Mouse (Mus musculus): ENCODE results near the gene Olfr213. TPM values are rescaled to one million over a fixed set of nuclear protein-coding genes. Genes with fewer than 3 reads are reported as not detected.
"Not testable (repeated sequence)": the region's sequence is repeated elsewhere in the genome, so short reads cannot be mapped to it uniquely, and the experiment has no call there.

Olfr213 gene
- polyA plus RNA-seq (2012), result not detected in 2 replicates

DNA sequence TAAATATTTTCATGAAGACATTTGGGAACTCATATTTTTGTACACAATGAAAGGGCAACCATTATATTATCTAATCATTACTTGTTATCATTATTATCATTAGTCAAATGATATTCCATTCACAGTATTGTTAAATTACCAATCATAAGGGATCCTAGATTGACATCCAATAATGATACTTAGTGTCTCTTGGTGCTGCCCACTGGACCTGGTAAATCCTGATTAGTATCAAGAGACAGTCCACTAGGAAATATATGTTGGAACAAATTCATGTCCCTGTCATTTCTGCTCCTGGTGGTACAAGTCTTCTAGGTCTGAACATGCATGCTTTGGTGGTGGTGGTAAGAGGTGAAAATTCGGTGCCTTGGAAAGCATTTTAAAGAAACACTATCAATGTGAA is at the start of gene Olfr213:
Olfr213 (plus strand) TSS at position 301 of the 400 bp plus-strand sequence.
- no peak for TF ChIP-seq GATA1 (IDR thresholded peaks at IDR 0.05; ENCODE audit: low read length)

DNA sequence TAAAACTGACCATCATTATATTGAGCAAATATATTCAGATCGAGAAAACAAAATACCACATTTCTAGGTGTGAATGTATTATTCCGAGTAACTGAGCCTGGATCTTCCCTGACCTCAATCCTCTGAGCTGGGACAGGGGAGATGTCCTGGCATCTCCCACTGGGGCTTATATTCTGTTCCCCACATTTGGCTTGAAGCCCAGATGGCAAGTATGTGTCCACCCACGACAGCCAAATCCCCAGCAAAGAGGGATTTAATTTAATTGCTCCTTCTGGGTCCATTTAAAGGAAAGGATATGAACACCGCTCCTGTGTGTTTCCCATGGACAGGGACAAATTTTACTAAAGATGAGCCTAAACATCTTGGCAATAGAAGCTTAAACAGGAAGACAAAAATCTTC is 49.5 kb upstream of the Olfr213 start, which contains the start of gene Olfr211:
Olfr211 (plus strand) TSS at position 301 of the 400 bp plus-strand sequence.
- no peak for TF ChIP-seq GATA1 (IDR thresholded peaks at IDR 0.05; ENCODE audit: low read length)

DNA sequence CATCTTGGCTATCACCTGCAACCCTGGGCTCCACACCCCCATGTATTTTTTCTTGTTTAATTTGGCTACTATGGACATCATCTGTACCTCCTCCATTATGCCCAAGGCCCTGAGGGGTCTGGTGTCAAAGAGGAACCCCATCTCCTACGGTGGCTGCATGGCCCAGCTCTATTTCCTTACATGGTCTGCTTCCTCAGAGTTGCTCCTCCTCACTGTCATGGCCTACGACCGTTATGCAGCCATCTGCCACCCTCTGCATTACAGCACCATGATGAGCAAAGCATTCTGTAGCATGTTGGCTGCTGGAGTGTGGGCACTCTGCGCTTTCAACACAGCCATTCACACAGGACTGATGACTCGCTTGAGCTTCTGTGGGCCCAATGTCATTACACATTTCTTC is 44.5 kb upstream of the Olfr213 start:
- no peak for TF ChIP-seq GATA1 (IDR thresholded peaks at IDR 0.05; ENCODE audit: low read length)

DNA sequence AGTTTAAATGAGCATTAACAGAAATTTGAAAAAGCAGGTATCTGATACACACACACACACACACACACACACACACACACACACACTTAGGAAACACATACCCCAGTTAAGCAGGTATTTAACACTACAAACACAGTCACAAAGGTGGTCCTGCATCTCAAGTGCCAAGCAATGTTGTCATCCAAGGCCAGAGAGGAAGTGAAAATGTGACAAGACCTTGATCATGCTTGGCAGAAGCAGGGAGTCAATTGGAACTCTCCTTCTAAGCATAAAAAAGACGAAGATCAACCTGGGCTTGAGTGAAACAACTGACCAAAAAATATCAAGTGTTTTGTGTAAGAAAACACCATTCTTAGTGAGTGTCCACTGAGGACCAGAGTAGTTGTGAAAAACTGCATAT is 42.3 kb upstream of the Olfr213 start:
- TF ChIP-seq GATA1 (IDR thresholded peaks at IDR 0.05; ENCODE audit: low read length), result no peak

DNA sequence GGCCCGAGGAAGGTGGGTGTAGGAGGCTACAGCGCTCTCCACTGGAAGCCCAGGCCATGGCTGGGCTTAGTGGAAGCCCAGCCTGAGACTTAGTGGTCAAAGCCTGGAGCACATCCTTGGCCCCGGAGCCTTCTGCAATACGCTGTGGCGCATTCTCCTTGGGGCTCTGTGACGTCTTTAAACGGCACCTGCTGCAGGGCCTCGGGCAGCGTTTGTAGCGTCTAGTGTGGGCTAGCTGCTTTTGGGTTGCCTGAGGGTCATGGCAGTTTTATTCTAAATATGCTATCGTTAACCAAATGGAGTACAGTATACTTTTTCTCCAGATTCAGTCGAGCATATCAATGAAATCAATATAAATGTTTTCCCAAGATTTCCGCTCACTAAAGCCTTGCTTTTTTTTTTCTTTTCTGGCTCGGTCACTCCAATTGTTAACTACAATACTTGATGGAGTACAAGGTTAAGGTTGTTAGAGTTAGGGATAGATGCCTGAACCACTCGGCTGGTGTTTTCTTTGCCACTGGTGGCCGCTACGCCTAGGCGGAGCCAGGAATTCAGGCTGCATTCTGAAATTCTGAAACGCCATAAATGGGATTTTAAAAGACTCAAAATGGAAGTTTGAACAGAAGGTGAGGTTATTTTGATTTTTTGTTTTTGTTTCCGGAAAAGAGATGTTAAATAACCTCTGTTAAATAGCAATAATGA is 31.8 kb upstream of the Olfr213 start, which contains the start of gene Olfr212:
Olfr212 (plus strand) TSS at position 215 of the 702 bp plus-strand sequence.
- TF ChIP-seq GATA1 (IDR thresholded peaks at IDR 0.05; ENCODE audit: low read length), result not testable (repeated sequence)

DNA sequence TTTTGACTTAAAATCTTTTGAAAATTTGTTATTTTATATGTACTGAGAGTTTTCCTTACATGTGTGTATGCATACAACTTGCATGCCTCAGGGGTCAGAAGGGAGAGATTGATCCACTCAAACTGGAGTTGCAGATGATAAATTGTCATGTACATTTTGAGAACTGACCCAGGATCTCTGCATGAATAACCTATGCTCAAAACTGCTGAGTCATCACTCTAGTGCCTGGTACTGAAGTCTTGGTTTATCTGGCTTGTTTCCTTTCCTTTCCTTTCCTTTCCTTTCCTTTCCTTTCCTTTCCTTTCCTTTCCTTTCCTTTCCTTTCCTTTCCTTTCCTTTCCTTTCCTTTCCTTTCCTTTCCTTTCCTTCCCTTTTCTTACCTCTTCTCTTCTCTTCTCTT is 23.4 kb upstream of the Olfr213 start:
- TF ChIP-seq GATA1 (IDR thresholded peaks at IDR 0.05; ENCODE audit: low read length), result no peak

DNA sequence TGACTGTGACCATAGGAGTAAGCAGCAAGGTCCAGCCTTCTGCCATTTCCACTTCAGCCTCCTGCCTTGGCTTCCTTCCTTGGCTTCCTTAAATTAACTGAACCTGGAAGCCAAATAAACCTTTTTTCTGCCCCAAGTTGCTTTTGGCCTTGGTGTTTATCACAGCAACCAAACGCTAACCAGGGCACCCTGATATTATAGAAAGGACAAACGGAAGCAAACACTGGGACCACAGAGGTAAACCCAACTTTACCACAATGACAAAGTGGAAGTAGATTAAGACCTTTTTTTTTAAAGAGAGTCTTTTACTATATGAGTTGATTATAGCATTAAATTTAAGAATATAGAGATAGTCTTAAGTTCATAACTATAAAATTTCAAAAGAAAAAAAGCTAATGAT is 4.2 kb downstream of the Olfr213 start:
- no peak for TF ChIP-seq GATA1 (IDR thresholded peaks at IDR 0.05; ENCODE audit: low read length)

DNA sequence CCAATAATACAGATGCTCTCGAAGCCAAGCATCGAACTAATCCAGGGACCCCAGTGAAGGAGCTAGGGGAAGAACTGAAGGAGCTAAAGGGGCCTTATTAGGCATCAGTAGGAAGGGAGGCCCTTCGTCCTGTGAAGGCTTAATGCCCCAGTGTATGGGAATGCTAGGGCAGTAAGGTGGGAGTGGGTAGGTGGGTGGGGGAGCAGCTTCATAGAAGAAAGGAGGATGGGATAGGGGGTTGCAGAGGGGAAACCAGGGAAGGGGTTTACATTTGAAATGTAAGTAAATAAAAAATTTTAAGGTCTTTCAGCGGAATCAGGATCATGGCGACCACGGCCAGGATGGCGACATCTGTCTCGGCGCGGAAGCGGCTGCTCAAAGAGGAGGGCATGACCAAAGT is 12.6 kb downstream of the Olfr213 start, which contains the start of gene Gm5580:
Gm5580 (plus strand) TSS at position 301 of the 400 bp plus-strand sequence.
- not testable (repeated sequence) for TF ChIP-seq GATA1 (IDR thresholded peaks at IDR 0.05; ENCODE audit: low read length)

DNA sequence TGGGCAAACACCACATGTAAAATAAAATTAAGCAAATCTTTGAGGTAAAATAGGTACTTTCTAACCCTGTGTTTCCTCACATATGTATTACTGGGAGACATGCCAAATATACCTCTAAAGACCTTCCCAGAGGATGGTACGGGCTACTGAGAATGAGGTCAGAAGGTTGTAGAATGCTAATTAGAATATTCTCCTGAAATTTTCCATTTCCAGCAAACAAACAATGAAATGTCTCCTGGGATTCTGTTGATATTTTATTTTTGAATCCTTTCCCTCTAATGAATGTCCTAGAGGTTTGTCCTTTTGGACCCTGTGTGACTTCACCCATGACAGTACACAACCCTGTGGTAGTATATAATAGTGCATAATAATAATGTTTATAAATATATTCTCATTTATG is 15.7 kb downstream of the Olfr213 start, which contains the start of gene Olfr214:
Olfr214 (plus strand) TSS at position 301 of the 400 bp plus-strand sequence.
- no peak for TF ChIP-seq GATA1 (IDR thresholded peaks at IDR 0.05; ENCODE audit: low read length)

DNA sequence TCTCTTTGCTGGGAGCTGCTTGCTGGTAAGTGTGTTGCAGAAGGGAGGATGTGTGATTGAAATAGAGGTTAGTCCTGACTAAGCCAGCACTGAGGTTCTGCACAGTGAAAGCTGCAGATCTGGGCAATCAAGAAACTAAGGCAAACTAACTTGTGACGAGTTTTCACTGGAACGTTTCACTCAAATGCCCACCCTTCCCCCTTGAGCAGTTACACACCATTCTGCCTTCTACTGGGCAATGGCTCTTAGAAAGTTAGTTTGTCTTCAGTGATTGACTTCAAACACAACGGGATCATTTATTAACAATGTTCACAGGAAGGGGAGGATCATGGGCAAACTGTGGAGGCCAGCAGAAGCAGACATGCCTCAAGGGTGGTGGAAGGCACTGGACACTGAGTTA is 16.7 kb downstream of the Olfr213 start:
- no peak for TF ChIP-seq GATA1 (IDR thresholded peaks at IDR 0.05; ENCODE audit: low read length)

DNA sequence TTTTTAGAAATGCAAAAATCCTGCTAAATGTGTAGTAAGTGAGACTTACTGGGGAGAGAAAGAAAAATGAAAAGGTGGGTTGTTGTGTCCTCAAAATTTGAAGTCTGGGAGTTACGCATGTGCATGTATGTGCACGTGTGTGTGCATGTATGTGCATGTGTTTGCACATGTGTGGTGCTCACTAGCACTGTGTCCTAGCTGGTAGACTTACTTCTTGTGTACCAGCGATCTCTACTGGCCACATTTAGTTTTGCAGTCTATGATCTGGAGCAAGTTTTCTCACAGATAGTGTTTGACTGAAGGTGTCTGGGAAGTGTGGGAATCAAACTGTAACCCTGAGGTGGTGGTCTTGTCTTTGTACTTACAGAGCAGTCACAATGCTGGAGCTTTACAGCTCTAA is 31.6 kb downstream of the Olfr213 start:
- TF ChIP-seq GATA1 (IDR thresholded peaks at IDR 0.05; ENCODE audit: low read length), result no peak

DNA sequence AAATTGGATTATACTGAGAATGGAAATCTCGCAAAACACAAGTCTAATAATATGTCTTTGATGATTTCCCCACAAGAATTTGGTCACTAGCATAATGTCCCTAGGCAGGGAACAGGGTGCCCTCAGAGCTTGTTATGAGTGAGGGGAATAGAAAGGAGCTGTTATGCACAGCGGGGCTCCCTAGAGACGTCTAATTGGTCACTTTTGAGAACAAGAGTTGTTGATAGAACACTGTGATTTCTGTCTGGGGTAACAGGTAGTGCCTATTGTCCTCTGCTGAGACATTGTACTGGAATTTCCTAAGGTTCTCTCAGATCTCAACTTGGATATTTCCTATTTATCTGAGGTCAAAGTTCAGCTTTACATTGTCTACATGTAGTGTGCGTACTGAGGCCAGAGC is 45.8 kb downstream of the Olfr213 start, which contains the start of gene Olfr215:
Olfr215 (minus strand) TSS at position 101 of the 400 bp plus-strand sequence.
- no peak for TF ChIP-seq GATA1 (IDR thresholded peaks at IDR 0.05; ENCODE audit: low read length)

Other genes starting within 250 kb of the Olfr213 start
- gene March8, start 200.4 kb upstream of the Olfr213 start, polyA plus RNA-seq (2012), result 9.5 and 13.7 TPM in 2 replicates
- gene Alox5, start 77.3 kb upstream of the Olfr213 start, polyA plus RNA-seq (2012), result 0.12 TPM in 2 replicates
- not detected in 2 replicates for gene Olfr211, start 49.4 kb upstream of the Olfr213 start, polyA plus RNA-seq (2012)
- gene Olfr212, start 31.9 kb upstream of the Olfr213 start, polyA plus RNA-seq (2012), result not detected in 2 replicates
- gene Gm5580, start 12.7 kb downstream of the Olfr213 start, polyA plus RNA-seq (2012), result 0.17 and 0.25 TPM in 2 replicates
- not detected in 2 replicates for gene Olfr214, start 15.8 kb downstream of the Olfr213 start, polyA plus RNA-seq (2012)
- gene Olfr215, start 45.7 kb downstream of the Olfr213 start, polyA plus RNA-seq (2012), result not detected in 2 replicates
- gene Zfp422, start 90.5 kb downstream of the Olfr213 start, polyA plus RNA-seq (2012), result not detected in 2 replicates
- not detected in 2 replicates for gene Depp1, start 112.2 kb downstream of the Olfr213 start, polyA plus RNA-seq (2012)
- gene Rassf4, start 135.5 kb downstream of the Olfr213 start, polyA plus RNA-seq (2012), result not detected in 2 replicates
- gene Tmem72, start 178.5 kb downstream of the Olfr213 start, polyA plus RNA-seq (2012), result under 0.01 TPM in 1 of 2 replicates, not detected in the other

Measured in G1E-ER4 (cell line).